Mouse (Mus musculus) heart, adult 2 months (tissue): Measurements from ENCODE around the gene Pex26.

ENCODE experiments used
- EP300 ChIP-seq: fragments of 200-500 bp; IDR thresholded peaks from 2 replicates; pipeline ENCODE4 v1.6.1; 2011; ENCODE audit warnings: low read depth, low read length, control low read depth; ENCODE audit not compliant: insufficient read depth
- POLR2A ChIP-seq: fragments of 200-500 bp; IDR thresholded peaks from 2 replicates; pipeline ENCODE4 v1.6.1; 2011; ENCODE audit warnings: mild to moderate bottlenecking, low read depth, low read length, control low read depth; ENCODE audit not compliant: insufficient read depth

DNA sequence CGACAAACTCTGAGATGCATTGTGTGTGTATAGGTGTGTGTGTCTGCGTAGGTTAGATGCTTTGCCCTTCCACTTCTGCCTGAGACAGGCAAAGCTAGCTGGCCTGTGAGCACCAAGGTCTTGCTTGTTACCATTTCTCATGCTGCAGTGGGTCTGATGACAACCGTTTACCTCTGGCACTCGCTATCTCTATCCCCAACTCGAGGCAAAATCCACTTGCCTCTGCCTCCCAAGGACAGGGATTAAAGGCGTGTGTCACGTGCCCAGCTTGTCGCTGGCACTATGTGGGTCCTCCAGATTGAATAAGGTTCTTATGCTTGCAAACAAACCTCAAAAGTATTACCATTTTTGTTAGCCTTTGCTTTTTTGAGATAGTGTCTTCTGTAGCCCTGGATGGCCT, 30.3 kb upstream of the Pex26 start:
- TF ChIP-seq POLR2A (no peak), EP300 (no peak)
